Mouse (Mus musculus): Measurements from ENCODE around the gene Ugt1a5.

- TF ChIP-seq POLR2A (IDR thresholded peaks at IDR 0.05; ENCODE audit: borderline replicate concordance, low read depth, low read length) (no peak), CTCF (IDR thresholded peaks at IDR 0.05; ENCODE audit: low read depth, low read length) (no peak)
These were observed 94.3 kb downstream of the Ugt1a5 start for GRCm38 (mm10) chr1:88260114-88260513.
